Mouse (Mus musculus) G1E (cell line): ENCODE results near the gene Atpaf1. TPM values are rescaled to one million over a fixed set of nuclear protein-coding genes. Genes with fewer than 3 reads are reported as not detected.

ENCODE experiments used
- ATAC-seq: 2 replicates; pipeline ENCODE4 v1.8.0; 2016; ENCODE audit warnings: mild to moderate bottlenecking; ENCODE audit not compliant: insufficient number of reproducible peaks, poor library complexity, low FRiP score, severe bottlenecking; ENCODE audit errors: extremely low read depth
- DNase-seq: peaks from one replicate; pipeline ENCODE4 v3.0.0; 2012; ENCODE audit warnings: low spot score
- H3K27me3 ChIP-seq: 2 replicates; pipeline ENCODE4 v1.6.1; 2012; ENCODE audit warnings: mild to moderate bottlenecking, low read length, inconsistent platforms; ENCODE audit not compliant: insufficient read depth
- H3K36me3 ChIP-seq: replicated peaks from 2 replicates; pipeline ENCODE3; 2012; ENCODE audit warnings: mild to moderate bottlenecking, inconsistent platforms
- H3K4me1 ChIP-seq: 2 replicates; pipeline ENCODE4 v1.6.1; 2012; ENCODE audit warnings: low read depth, low read length, inconsistent platforms, mixed read lengths; ENCODE audit not compliant: insufficient read depth
- H3K4me3 ChIP-seq: 2 replicates; pipeline ENCODE4 v1.5.1; 2012; ENCODE audit warnings: low read depth, mild to moderate bottlenecking, inconsistent platforms, low read length, moderate library complexity, mixed read lengths
- H3K9me3 ChIP-seq: replicated peaks from 2 replicates; pipeline ENCODE4 v1.6.1; 2012; ENCODE audit warnings: inconsistent platforms
- CTCF ChIP-seq: IDR thresholded peaks from 2 replicates; pipeline ENCODE4 v1.5.1; 2012; ENCODE audit warnings: low read depth, low read length, inconsistent platforms, mixed read lengths
- GATA1 ChIP-seq: IDR thresholded peaks from 2 replicates; pipeline ENCODE4 v1.6.1; 2012; ENCODE audit warnings: borderline replicate concordance, low read length, inconsistent platforms, mixed read lengths
- GATA2 ChIP-seq: IDR thresholded peaks from 2 replicates; pipeline ENCODE4 v1.6.1; 2012; ENCODE audit warnings: low read depth, low read length, inconsistent platforms, borderline replicate concordance
- POLR2AphosphoS5 ChIP-seq: IDR thresholded peaks from 2 replicates; pipeline ENCODE4 v1.6.1; 2012; ENCODE audit warnings: low read depth, low read length, inconsistent platforms; ENCODE audit not compliant: insufficient replicate concordance
- TAL1 ChIP-seq: conservative IDR thresholded peaks from 2 replicates; pipeline ENCODE4 v1.6.1; 2012; ENCODE audit warnings: low read depth, low read length, inconsistent platforms, mixed read lengths
- polyA plus RNA-seq: library from polyadenylated mRNA; stranded (reverse); fragments of >175 nt; gene quantifications from 2 replicates; pipeline ENCODE4 v1.2.3, GENCODE M21; 2012
- total RNA-seq, 2 experiments: library from RNA; stranded (forward) in 1 of 2; stranded (reverse) in 1 of 2; fragments of 200-1000 nt in 1 of 2; fragments of >200 nt in 1 of 2; fragmentation: Nextera tagmentation in 1 of 2; gene quantifications; 2 replicates each; pipeline ENCODE4 v1.2.3; 2014 to 2017

Gene Atpaf1
- total and polyA plus RNA-seq, 3 experiments: 11.1 to 26.9 (median 13.5) TPM

- DNase-seq (no peak), ATAC-seq (no peak)
- H3K4me3 ChIP-seq: no peak overlapping the region
- no peaks in the 10 kb centered on the region for H3K9me3 ChIP-seq
- peaks cover 88% of the 10 kb centered on the region for H3K36me3 ChIP-seq
- H3K27me3 ChIP-seq: no peaks in the 10 kb centered on the region
- TF ChIP-seq TAL1 (no peak), GATA1 (no peak), CTCF (no peak), POLR2AphosphoS5 (no peak), GATA2 (no peak)
- H3K4me1 ChIP-seq: peaks cover 1% of the 10 kb centered on the region
Measured at GRCm38 (mm10) chr4:115748181-115748580, 36.4 kb upstream of the Atpaf1 start.

- Histone ChIP-seq H3K9me3 (no peaks in the 10 kb centered on the region), H3K27me3 (no peaks in the 10 kb centered on the region), H3K4me1 (no peaks in the 10 kb centered on the region), H3K36me3 (peaks cover 89% of the 10 kb centered on the region), H3K4me3 (no peak overlapping the region)
- no peak for DNase-seq
- no peak for ATAC-seq
- no peak for TF ChIP-seq TAL1
- no peak for TF ChIP-seq GATA1
- TF ChIP-seq CTCF: no peak
- TF ChIP-seq POLR2AphosphoS5: no peak
- TF ChIP-seq GATA2: no peak
Measured at GRCm38 (mm10) chr4:115749336-115749735, 35.3 kb upstream of the Atpaf1 start.

- Histone ChIP-seq H3K4me3 (no peak overlapping the region), H3K27me3 (no peaks in the 10 kb centered on the region), H3K36me3 (peaks cover 85% of the 10 kb centered on the region), H3K4me1 (no peaks in the 10 kb centered on the region), H3K9me3 (no peaks in the 10 kb centered on the region)
- DNase-seq: no peak
- no peak for TF ChIP-seq CTCF
- no peak for TF ChIP-seq GATA1
- TF ChIP-seq TAL1: no peak
- no peak for TF ChIP-seq POLR2AphosphoS5
- no peak for TF ChIP-seq GATA2
- ATAC-seq: no peak
Measured at GRCm38 (mm10) chr4:115754101-115754500, 30.5 kb upstream of the Atpaf1 start.

- H3K27me3 ChIP-seq: no peaks in the 10 kb centered on the region
- no peak for TF ChIP-seq TAL1
- TF ChIP-seq POLR2AphosphoS5: no peak
- no peak for TF ChIP-seq GATA1
- TF ChIP-seq GATA2: no peak
- TF ChIP-seq CTCF: no peak
- H3K4me1 ChIP-seq: no peaks in the 10 kb centered on the region
- H3K36me3 ChIP-seq: peaks cover 85% of the 10 kb centered on the region
- H3K4me3 ChIP-seq: no peak overlapping the region
- ATAC-seq (no peak), DNase-seq (no peak)
- no peaks in the 10 kb centered on the region for H3K9me3 ChIP-seq
Measured at GRCm38 (mm10) chr4:115754851-115755250, 29.8 kb upstream of the Atpaf1 start.

- peaks cover 84% of the 10 kb centered on the region for H3K36me3 ChIP-seq
- no peak for ATAC-seq
- no peaks in the 10 kb centered on the region for H3K27me3 ChIP-seq
Measured at GRCm38 (mm10) chr4:115761206-115761605, 23.4 kb upstream of the Atpaf1 start.

GRCm38 (mm10) chr4:115764581-115764980 lies 20.0 kb upstream of the Atpaf1 start:
- no peak overlapping the region for H3K4me3 ChIP-seq
- peaks cover 83% of the 10 kb centered on the region for H3K36me3 ChIP-seq
- TF ChIP-seq POLR2AphosphoS5: no peak
- no peak for TF ChIP-seq TAL1
- no peaks in the 10 kb centered on the region for H3K4me1 ChIP-seq
- no peaks in the 10 kb centered on the region for H3K9me3 ChIP-seq
- H3K27me3 ChIP-seq: no peaks in the 10 kb centered on the region
- no peak for ATAC-seq
- no peak for DNase-seq

More at GRCm38 (mm10) chr4:115761206-115761605, 23.4 kb upstream of the Atpaf1 start:
- H3K4me1 ChIP-seq: no peaks in the 10 kb centered on the region
- TF ChIP-seq GATA2: no peak
- no peak for TF ChIP-seq POLR2AphosphoS5
- TF ChIP-seq CTCF: no peak
- TF ChIP-seq TAL1: no peak
- no peak for TF ChIP-seq GATA1
- no peak overlapping the region for H3K4me3 ChIP-seq
- no peaks in the 10 kb centered on the region for H3K9me3 ChIP-seq
- no peak for DNase-seq
